Mouse (Mus musculus) lung, embryonic 15.5 days (tissue): ENCODE measurements around the gene Trim30c. TPM values are rescaled to one million over a fixed set of nuclear protein-coding genes. Genes with fewer than 3 reads are reported as not detected.
"Not testable (repeated sequence)": the region's sequence is repeated elsewhere in the genome, so short reads cannot be mapped to it uniquely, and the experiment has no call there.

ENCODE experiments used
- ATAC-seq: fragments of 200-750 bp; cut with Nextera tagmentation; 2 replicates; pipeline ENCODE4 v1.8.0; 2017; ENCODE audit warnings: moderate number of reproducible peaks, borderline replicate concordance; ENCODE audit not compliant: low FRiP score, low TSS enrichment; ENCODE audit errors: extremely low read depth
- H3K27ac ChIP-seq: fragments of 300-500 bp; sonication (generic); 2 replicates; pipeline ENCODE4 v1.5.1; 2015; ENCODE audit warnings: moderate library complexity, mild to moderate bottlenecking, inconsistent platforms
- H3K27me3 ChIP-seq: fragments of 300-500 bp; sonication (generic); 2 replicates; pipeline ENCODE4 v1.6.1; 2015; ENCODE audit warnings: inconsistent platforms
- H3K36me3 ChIP-seq: fragments of 300-500 bp; sonication (generic); 2 replicates; pipeline ENCODE4 v1.6.1; 2015; ENCODE audit warnings: inconsistent platforms
- H3K4me1 ChIP-seq: fragments of 300-500 bp; sonication (generic); 2 replicates; pipeline ENCODE4 v1.6.1; 2015; ENCODE audit warnings: inconsistent platforms
- H3K4me2 ChIP-seq: fragments of 300-500 bp; sonication (generic); 2 replicates; pipeline ENCODE4 v1.6.1; 2015; ENCODE audit warnings: inconsistent platforms, mild to moderate bottlenecking, moderate library complexity
- H3K4me3 ChIP-seq: fragments of 300-500 bp; sonication (generic); 2 replicates; pipeline ENCODE4 v1.5.1; 2015; ENCODE audit warnings: mild to moderate bottlenecking, inconsistent platforms
- H3K9ac ChIP-seq: fragments of 300-500 bp; sonication (generic); 2 replicates; pipeline ENCODE4 v1.6.1; 2015; ENCODE audit warnings: inconsistent platforms
- H3K9me3 ChIP-seq: fragments of 300-500 bp; sonication (generic); 2 replicates; pipeline ENCODE4 v1.6.1; 2016; ENCODE audit warnings: inconsistent platforms
- WGBS: fragments of 180-500 bp; shearing (Covaris S2); methylation state at CpG from one replicate; pipeline ENCODE4 v1.1.7; 2015; 5-methylcytosine and 5-hydroxymethylcytosine counted together
- polyA plus RNA-seq: library from polyadenylated mRNA; unstranded; fragments of >200 nt; fragmentation: Nextera tagmentation; extraction: Ambion mirVana; gene quantifications from 2 replicates; pipeline ENCODE4 v1.2.1, GENCODE M21; 2015

Gene Trim30c
- polyA plus RNA-seq, 1 experiment from 2014 or later: 0.22 TPM

DNA sequence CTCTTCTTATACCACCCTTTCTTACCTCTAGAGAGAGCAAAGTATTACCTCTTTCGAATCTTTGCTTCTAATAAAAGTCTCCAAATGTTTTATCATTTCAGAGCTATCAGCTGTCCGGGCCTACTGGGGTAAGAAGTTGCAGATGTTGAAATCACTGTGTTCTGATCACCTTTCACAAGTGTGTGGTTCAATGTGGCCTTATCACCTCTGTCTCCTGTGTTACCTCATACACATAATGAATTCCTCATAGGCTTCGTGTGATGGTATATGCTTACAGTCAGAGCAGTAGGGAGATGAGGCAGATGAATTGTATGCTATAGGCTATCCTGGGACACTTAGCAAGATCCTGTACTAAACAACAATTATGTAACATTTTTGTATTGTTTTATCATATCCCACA is 65.1 kb downstream of the Trim30c start:
- not testable (repeated sequence) for H3K4me1 ChIP-seq, H3K9ac ChIP-seq, ATAC-seq, H3K27me3 ChIP-seq, H3K9me3 ChIP-seq, H3K36me3 ChIP-seq, H3K4me2 ChIP-seq, H3K27ac ChIP-seq, H3K4me3 ChIP-seq
- 69% methylated on average over 3 of the region's 3 CpGs for WGBS

Other genes with a start within 250 kb of the Trim30c start
- not detected in 2 replicates for gene Olfm5, start 236.0 kb downstream of the Trim30c start, polyA plus RNA-seq
- 0.12 and 0.20 TPM in 2 replicates for gene Olfr648, start 217.4 kb downstream of the Trim30c start, polyA plus RNA-seq
- gene Olfr649, start 204.9 kb downstream of the Trim30c start, polyA plus RNA-seq: not detected in 2 replicates
- 0.75 and 0.98 TPM in 2 replicates for gene Trim6, start 182.0 kb downstream of the Trim30c start, polyA plus RNA-seq
- 1.9 and 2.3 TPM in 2 replicates for gene Trim34a, start 156.4 kb downstream of the Trim30c start, polyA plus RNA-seq
- gene Trim5, start 112.7 kb downstream of the Trim30c start, polyA plus RNA-seq: 0.26 and 0.31 TPM in 2 replicates
- 4.2 and 5.6 TPM in 2 replicates for gene Trim12a, start 85.4 kb downstream of the Trim30c start, polyA plus RNA-seq
- 0.10 TPM in 1 of 2 replicates, not detected in the other for gene Trim34b, start 71.4 kb downstream of the Trim30c start, polyA plus RNA-seq
- gene Trim12c, start 47.5 kb downstream of the Trim30c start, polyA plus RNA-seq: 2.0 and 2.3 TPM in 2 replicates
- gene Trim30b, start 31.0 kb downstream of the Trim30c start, polyA plus RNA-seq: 0.09 TPM in 2 replicates
- 1.0 and 1.9 TPM in 2 replicates for gene Trim30a, start 64.4 kb upstream of the Trim30c start, polyA plus RNA-seq
- gene Trim30d, start 107.0 kb upstream of the Trim30c start, polyA plus RNA-seq: 0.55 and 0.76 TPM in 2 replicates
- not detected in 2 replicates for gene Olfr651, start 149.3 kb upstream of the Trim30c start, polyA plus RNA-seq
- gene Olfr652, start 160.1 kb upstream of the Trim30c start, polyA plus RNA-seq: not detected in 2 replicates
- not detected in 2 replicates for gene Olfr653, start 176.5 kb upstream of the Trim30c start, polyA plus RNA-seq
- not detected in 2 replicates for gene Olfr654, start 186.2 kb upstream of the Trim30c start, polyA plus RNA-seq
- not detected in 2 replicates for gene Olfr655, start 200.9 kb upstream of the Trim30c start, polyA plus RNA-seq
- gene Olfr656, start 213.1 kb upstream of the Trim30c start, polyA plus RNA-seq: not detected in 2 replicates
- not detected in 2 replicates for gene Olfr657, start 224.0 kb upstream of the Trim30c start, polyA plus RNA-seq
- not detected in 2 replicates for gene Olfr658, start 246.5 kb upstream of the Trim30c start, polyA plus RNA-seq